Mouse (Mus musculus): ENCODE measurements at regions not wholly inside any gene's neighbourhood (a gene's known extent, or its start where the extent isn't known, plus 50 kb on each side); places are given as distances from the start of the nearest gene placed in this dataset.

DNA sequence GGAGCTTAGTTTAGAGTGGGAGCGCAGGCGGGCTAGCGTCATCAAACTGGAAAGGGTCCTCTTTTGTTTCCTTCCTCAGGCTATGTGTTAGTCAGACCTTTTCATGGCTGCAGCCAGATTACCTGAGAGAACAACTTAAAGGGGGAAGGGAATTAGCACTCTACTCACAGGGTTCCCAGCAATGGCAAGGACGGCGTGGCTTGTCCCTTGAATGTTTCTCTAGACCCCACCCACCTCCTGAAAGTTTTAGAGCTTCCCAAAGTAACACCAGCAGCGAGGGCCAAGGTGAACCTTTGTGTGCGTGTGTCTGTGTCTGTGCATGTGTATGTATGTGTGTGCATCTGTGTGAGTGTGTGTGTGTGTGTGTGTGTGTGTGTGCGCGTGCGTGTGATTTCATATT, 1151.0 kb upstream of the Gulo start:
- no peak for TF ChIP-seq CTCF (IDR thresholded peaks at IDR 0.05)
- no peak for TF ChIP-seq EP300 (IDR thresholded peaks at IDR 0.05; ENCODE audit: insufficient read depth, low read depth, low read length)
